Mouse (Mus musculus) heart, embryonic 16.5 days (tissue): ENCODE measurements around the gene Hoxa13. TPM values are rescaled to one million over a fixed set of nuclear protein-coding genes. Genes with fewer than 3 reads are reported as not detected.

Source experiments
- ATAC-seq: fragments of 200-750 bp; cut with Nextera tagmentation; replicated peaks from 2 replicates; pipeline ENCODE4 v1.8.0; 2017; ENCODE audit warnings: moderate number of reproducible peaks; ENCODE audit not compliant: insufficient read depth, low FRiP score; ENCODE audit errors: extremely low read depth
- H3K27ac ChIP-seq: fragments of 300-500 bp; sonication (generic); 2 replicates; pipeline ENCODE4 v1.5.1; 2014; ENCODE audit warnings: mild to moderate bottlenecking, low read length, control low read depth, moderate library complexity
- H3K27me3 ChIP-seq: fragments of 300-500 bp; sonication (generic); 2 replicates; pipeline ENCODE4 v1.6.1; 2014; ENCODE audit warnings: low read length, mixed read lengths; ENCODE audit not compliant: control insufficient read depth, insufficient read depth
- H3K36me3 ChIP-seq: fragments of 300-500 bp; sonication (generic); 2 replicates; pipeline ENCODE4 v1.6.1; 2014; ENCODE audit not compliant: control insufficient read depth, insufficient read depth
- H3K4me1 ChIP-seq: fragments of 300-500 bp; sonication (generic); 2 replicates; pipeline ENCODE4 v1.6.1; 2014; ENCODE audit warnings: low read length, mixed read lengths; ENCODE audit not compliant: control insufficient read depth, insufficient read depth
- H3K4me2 ChIP-seq: fragments of 300-500 bp; sonication (generic); 2 replicates; pipeline ENCODE4 v1.6.1; 2014; ENCODE audit warnings: low read depth, mild to moderate bottlenecking, control low read depth, low read length
- H3K4me3 ChIP-seq: fragments of 300-500 bp; sonication (generic); 2 replicates; pipeline ENCODE4 v1.5.1; 2014; ENCODE audit warnings: mild to moderate bottlenecking, control low read depth, low read length
- H3K9ac ChIP-seq: fragments of 300-500 bp; sonication (generic); 2 replicates; pipeline ENCODE4 v1.6.1; 2014; ENCODE audit warnings: low read length, control low read depth
- H3K9me3 ChIP-seq: fragments of 300-500 bp; sonication (generic); replicated peaks from 2 replicates; pipeline ENCODE4 v1.6.1; 2016; ENCODE audit warnings: low read length; ENCODE audit not compliant: control insufficient read depth
- WGBS: fragments of 180-500 bp; shearing (Covaris S2); extraction: QIAGEN DNeasy Blood & Tissue Kit; methylation state at CpG from one replicate; pipeline ENCODE4 v1.1.7; 2014; 5-methylcytosine and 5-hydroxymethylcytosine counted together
- polyA plus RNA-seq: library from polyadenylated mRNA; unstranded; fragments of >200 nt; fragmentation: Nextera tagmentation; extraction: Ambion mirVana; gene quantifications from 2 replicates; pipeline ENCODE4 v1.2.1, GENCODE M21; 2015

Gene Hoxa13
- polyA plus RNA-seq, 1 experiment from 2014 or later: not detected

DNA sequence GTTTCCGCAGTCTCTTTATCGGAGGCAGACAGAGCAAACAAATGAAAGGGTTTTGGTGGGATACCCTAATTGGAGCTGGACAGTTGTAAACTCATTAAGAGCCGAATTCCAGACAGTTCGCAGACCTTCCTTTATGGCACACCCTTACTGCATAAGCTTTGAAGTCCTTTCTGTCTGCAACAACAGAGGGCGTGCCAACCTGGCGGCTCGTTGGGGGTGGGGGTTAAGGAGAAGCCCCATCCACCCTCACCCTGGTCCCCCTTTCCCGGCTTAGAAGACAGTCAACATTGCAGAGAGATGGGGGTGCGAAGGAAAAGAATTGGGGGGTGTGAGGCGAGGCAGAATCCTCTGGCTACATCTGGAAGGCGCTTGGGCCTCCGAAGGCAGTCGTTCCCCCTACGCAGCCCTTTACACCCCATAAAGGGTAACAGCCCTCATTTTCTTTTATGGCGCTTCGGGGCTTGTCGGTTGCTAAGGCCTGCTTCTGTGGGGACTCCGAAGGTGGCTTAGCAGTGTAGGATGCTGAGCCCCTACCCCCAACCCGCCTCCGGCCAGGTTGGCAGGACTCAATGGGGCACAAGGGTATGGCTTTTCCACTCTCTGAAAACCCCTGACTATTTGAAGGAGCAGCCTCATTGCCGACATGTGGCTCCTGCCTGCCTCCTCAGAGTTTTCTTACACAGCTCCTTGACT, 38.5 kb downstream of the Hoxa13 start:
- Histone ChIP-seq H3K36me3 (no peaks in the 10 kb centered on the region), H3K9ac (no peak overlapping the region), H3K27ac (no peak overlapping the region), H3K9me3 (no peaks in the 10 kb centered on the region), H3K4me1 (peaks cover 6% of the 10 kb centered on the region), H3K4me2 (peak overlapping the region; percentile 97), H3K4me3 (peak overlapping the region; percentile 71), H3K27me3 (peaks cover 96% of the 10 kb centered on the region)
- no peak for ATAC-seq
- 14% methylated on average over 21 of the region's 21 CpGs for WGBS

GRCm38 (mm10) chr6:52221337-52221992, 39.2 kb downstream of the Hoxa13 start, which contains the start of gene Hoxa7:
Gene Hoxa7, minus strand, starts transcription at chr6:52221854.
- WGBS: under 1% methylated on average over 46 of the region's 46 CpGs
- Histone ChIP-seq H3K27ac (no peak within 1 kb of the TSS), H3K9me3 (no peaks in the 10 kb centered on the region), H3K4me3 (peak within 1 kb of the TSS; percentile 71), H3K36me3 (no peaks in the 10 kb centered on the region), H3K4me1 (peaks cover 11% of the 10 kb centered on the region), H3K27me3 (peaks cover 96% of the 10 kb centered on the region), H3K9ac (peak within 1 kb of the TSS; percentile 68), H3K4me2 (peak within 1 kb of the TSS; percentile 97)
- peak; percentile 71; the same call in 1 of the 2 replicates for ATAC-seq

DNA sequence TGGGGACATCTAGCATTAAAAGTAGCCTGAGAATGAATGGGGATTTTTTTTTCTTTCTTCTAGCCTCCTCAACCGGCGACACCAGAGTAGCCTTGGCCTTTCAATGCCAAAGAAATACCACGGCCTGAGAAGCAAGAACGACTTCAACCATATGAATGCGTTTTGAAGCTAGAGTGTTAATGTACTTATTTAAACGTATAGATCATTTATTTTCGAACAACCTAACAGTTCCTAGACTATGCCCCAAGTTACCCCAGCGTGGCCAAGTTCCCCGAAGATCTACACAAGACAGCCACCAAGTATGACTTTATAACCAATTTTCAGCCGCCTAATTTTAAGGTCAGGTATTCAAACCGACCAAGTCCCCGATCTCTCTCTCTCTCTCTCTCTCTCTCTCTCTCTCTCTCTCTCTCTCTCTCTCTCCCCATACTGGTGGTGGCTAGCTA, 39.8 kb downstream of the Hoxa13 start:
- 19% methylated on average over 12 of the region's 12 CpGs for WGBS
- Histone ChIP-seq H3K4me2 (peak overlapping the region; percentile 97), H3K27ac (no peak overlapping the region), H3K36me3 (no peaks in the 10 kb centered on the region), H3K9me3 (no peaks in the 10 kb centered on the region), H3K4me1 (peaks cover 11% of the 10 kb centered on the region), H3K9ac (no peak overlapping the region), H3K27me3 (peaks cover 96% of the 10 kb centered on the region), H3K4me3 (peak overlapping the region; percentile 71)
- ATAC-seq: no peak

- no peaks in the 10 kb centered on the region for H3K9me3 ChIP-seq
- no peak for ATAC-seq
Observed at GRCm38 (mm10) chr6:52220003-52220864, 40.4 kb downstream of the Hoxa13 start.

DNA sequence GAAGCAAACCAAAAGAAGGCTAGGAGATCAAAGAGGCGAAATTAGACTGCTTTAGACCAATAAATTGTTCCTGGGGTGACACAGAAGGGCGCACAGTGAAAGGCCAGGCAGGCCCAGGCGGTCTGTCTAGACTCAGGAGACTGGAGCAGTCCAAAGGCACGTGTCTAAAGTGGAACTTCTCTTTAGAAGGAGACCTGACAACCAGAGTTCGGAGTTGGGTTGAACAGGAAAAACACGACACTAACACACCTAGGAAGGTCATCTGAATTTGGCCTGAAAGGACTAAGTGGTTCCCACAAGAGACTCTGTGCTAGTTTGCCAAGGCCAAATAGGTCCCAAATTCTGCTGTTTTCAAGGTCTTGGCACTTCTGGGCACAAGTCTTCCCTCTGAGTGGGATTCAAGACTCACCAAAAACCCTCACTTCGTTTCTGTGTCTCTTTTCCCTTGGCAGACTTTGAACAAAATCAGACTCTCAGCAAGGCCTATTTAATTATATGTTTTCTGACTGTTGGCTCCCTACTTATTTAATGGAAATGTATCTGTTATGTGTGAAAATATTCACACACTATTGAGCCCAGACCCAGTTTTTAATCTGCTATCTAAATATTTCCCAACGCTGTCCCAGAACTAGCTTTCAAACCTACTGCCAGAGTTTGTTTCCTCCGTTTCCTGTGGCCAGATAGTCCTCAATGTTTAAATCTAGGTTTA, 41.3 kb downstream of the Hoxa13 start:
- no peak overlapping the region for H3K27ac ChIP-seq

More at GRCm38 (mm10) chr6:52220003-52220864, 40.4 kb downstream of the Hoxa13 start:
- no peak overlapping the region for H3K27ac ChIP-seq
- WGBS: 38% methylated on average over 32 of the region's 32 CpGs
- H3K36me3 ChIP-seq: no peaks in the 10 kb centered on the region
- H3K4me1 ChIP-seq: peaks cover 11% of the 10 kb centered on the region
- no peak overlapping the region for H3K4me3 ChIP-seq
- no peak overlapping the region for H3K4me2 ChIP-seq
- no peak overlapping the region for H3K9ac ChIP-seq
- peaks cover 96% of the 10 kb centered on the region for H3K27me3 ChIP-seq

GRCm38 (mm10) chr6:52218643-52219215, 42.0 kb downstream of the Hoxa13 start:
- ATAC-seq: no peak
- WGBS: 19% methylated on average over 14 of the region's 14 CpGs
- H3K9ac ChIP-seq: no peak overlapping the region

More for the DNA sequence above, 41.3 kb downstream of the Hoxa13 start:
- Histone ChIP-seq H3K9ac (no peak overlapping the region), H3K27me3 (peaks cover 98% of the 10 kb centered on the region), H3K4me3 (no peak overlapping the region), H3K4me1 (peaks cover 11% of the 10 kb centered on the region), H3K9me3 (no peaks in the 10 kb centered on the region), H3K4me2 (no peak overlapping the region), H3K36me3 (no peaks in the 10 kb centered on the region)
- ATAC-seq: no peak
- 44% methylated on average over 9 of the region's 9 CpGs for WGBS

DNA sequence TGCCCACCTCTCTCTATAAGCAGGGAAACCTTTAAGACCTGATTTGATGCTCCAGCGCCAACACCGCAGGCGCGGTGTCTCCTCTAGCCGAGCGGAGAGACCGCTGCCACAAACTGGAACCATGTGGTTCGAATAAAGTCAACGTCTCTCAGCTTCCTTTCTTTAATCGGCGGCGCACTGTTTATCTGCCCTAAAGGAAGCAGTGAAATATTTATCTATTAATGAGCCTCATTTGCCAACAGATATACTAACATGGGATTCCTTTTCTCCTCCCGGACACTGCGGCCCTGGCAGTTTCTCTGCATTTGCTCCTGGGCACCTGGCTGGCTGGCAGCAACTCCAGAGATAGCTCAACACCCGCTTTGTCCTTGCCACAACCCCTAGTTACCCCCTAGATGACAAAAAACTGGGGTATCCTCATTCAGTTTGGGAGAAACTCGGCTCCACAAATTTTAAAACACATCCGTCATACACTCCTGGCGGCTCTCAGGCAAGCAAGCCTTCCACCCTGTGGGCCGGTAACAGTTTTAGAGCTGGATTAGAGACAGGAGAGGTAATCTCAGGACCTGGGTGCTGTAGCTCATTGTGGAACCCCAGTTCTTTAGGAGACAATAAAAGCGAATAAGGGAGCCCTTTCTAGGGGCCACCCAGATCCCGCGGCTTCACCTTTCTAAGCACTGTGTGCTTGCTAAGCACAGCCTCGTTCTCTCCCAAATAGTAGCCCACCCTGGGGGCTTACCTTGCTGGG, 42.6 kb downstream of the Hoxa13 start:
- H3K27me3 ChIP-seq: peaks cover 99% of the 10 kb centered on the region
- H3K4me2 ChIP-seq: peak overlapping the region; percentile 53; the same call in 1 of the 2 replicates
- no peaks in the 10 kb centered on the region for H3K9me3 ChIP-seq
- ATAC-seq: no peak
- no peak overlapping the region for H3K27ac ChIP-seq
- peaks cover 13% of the 10 kb centered on the region for H3K4me1 ChIP-seq
- H3K9ac ChIP-seq: no peak overlapping the region
- no peak overlapping the region for H3K4me3 ChIP-seq
- no peaks in the 10 kb centered on the region for H3K36me3 ChIP-seq
- 9% methylated on average over 23 of the region's 23 CpGs for WGBS

More at GRCm38 (mm10) chr6:52218643-52219215, 42.0 kb downstream of the Hoxa13 start:
- Histone ChIP-seq H3K9me3 (no peaks in the 10 kb centered on the region), H3K36me3 (no peaks in the 10 kb centered on the region), H3K4me1 (peaks cover 11% of the 10 kb centered on the region), H3K27me3 (peaks cover 98% of the 10 kb centered on the region), H3K4me2 (no peak overlapping the region), H3K4me3 (no peak overlapping the region), H3K27ac (no peak overlapping the region)

DNA sequence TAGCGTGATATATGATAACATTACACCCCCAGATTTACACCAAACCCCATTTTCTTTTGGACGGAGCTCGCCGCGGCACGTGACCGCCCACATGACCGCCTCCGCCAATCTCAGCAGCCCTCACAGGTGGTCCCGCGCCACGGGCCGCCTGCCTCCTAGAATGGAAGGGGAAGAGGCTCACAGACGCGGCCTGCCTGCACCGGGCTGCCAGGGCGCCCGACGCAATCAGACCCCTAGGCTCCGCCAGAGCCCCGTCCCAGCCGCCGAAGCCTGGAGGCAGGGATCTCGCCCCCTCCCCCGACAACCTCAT, 43.3 kb downstream of the Hoxa13 start:
- Histone ChIP-seq H3K27ac (no peak overlapping the region), H3K4me2 (peak overlapping the region; percentile 53), H3K27me3 (peaks cover 98% of the 10 kb centered on the region), H3K36me3 (no peaks in the 10 kb centered on the region), H3K4me3 (peak overlapping the region; percentile 42), H3K9ac (no peak overlapping the region), H3K9me3 (no peaks in the 10 kb centered on the region), H3K4me1 (peaks cover 15% of the 10 kb centered on the region)
- under 1% methylated on average over 25 of the region's 25 CpGs for WGBS
- ATAC-seq: no peak
